Mouse (Mus musculus) CH12.LX (cell line): ENCODE measurements around the gene Raph1. TPM values are rescaled to one million over a fixed set of nuclear protein-coding genes. Genes with fewer than 3 reads are reported as not detected.

Experiments used
- DNase-seq: peaks from one replicate; pipeline ENCODE4 v3.0.0-alpha.2; 2013; ENCODE audit errors: extremely low read depth
- H3K27ac ChIP-seq: 2 replicates; pipeline ENCODE4 v1.5.1; 2012; ENCODE audit warnings: low read depth, mild to moderate bottlenecking, control low read depth, moderate library complexity; ENCODE audit not compliant: insufficient read depth
- H3K27me3 ChIP-seq: replicated peaks from 2 replicates; pipeline ENCODE3; 2012; ENCODE audit warnings: inconsistent platforms
- H3K36me3 ChIP-seq, 2 experiments: replicated peaks in 1 of 2; 2 replicates each; pipeline versions ENCODE3 to v1.6.1; 2012; ENCODE audit warnings: inconsistent platforms in 1 of 2, low read length in 1 of 2, mild to moderate bottlenecking in 1 of 2, mixed read lengths in 1 of 2, moderate library complexity in 1 of 2; ENCODE audit not compliant: control insufficient read depth in 1 of 2, insufficient read depth in 1 of 2
- H3K4me1 ChIP-seq, 2 experiments: 2 replicates each; pipeline ENCODE4 v1.6.1; 2012; ENCODE audit warnings: inconsistent platforms in 1 of 2, moderate library complexity in 1 of 2; ENCODE audit not compliant: insufficient read depth in 2 of 2, control insufficient read depth in 1 of 2
- H3K4me2 ChIP-seq: 2 replicates; pipeline ENCODE4 v1.6.1; 2012; ENCODE audit warnings: low read depth, mild to moderate bottlenecking, control low read depth; ENCODE audit not compliant: poor library complexity, insufficient read depth, severe bottlenecking
- H3K4me3 ChIP-seq, 3 experiments: fragments of 150-350 bp in 1 of 3; sonication (generic) in 1 of 3; replicated peaks in 1 of 3; 2 replicates each; pipeline versions ENCODE3 to v1.5.1; 2011 to 2012; ENCODE audit warnings: low read depth in 2 of 3, low read length in 2 of 3, mild to moderate bottlenecking in 2 of 3, moderate library complexity in 2 of 3, control low read depth in 1 of 3, improper control_type of control experiment in 1 of 3, inconsistent platforms in 1 of 3, mixed read lengths in 1 of 3; ENCODE audit not compliant: poor library complexity in 1 of 3
- H3K79me2 ChIP-seq: replicated peaks from 2 replicates; pipeline ENCODE4 v1.6.1; 2012; ENCODE audit warnings: mild to moderate bottlenecking, moderate library complexity; ENCODE audit not compliant: control insufficient read depth, poor library complexity, insufficient read depth, severe bottlenecking; ENCODE audit errors: extremely low read depth
- H3K9ac ChIP-seq: 2 replicates; pipeline ENCODE4 v1.6.1; 2012; ENCODE audit warnings: low read depth, mild to moderate bottlenecking, control low read depth, moderate library complexity; ENCODE audit not compliant: insufficient read depth
- H3K9me3 ChIP-seq: replicated peaks from 2 replicates; pipeline ENCODE3; 2012; ENCODE audit warnings: low read length, inconsistent platforms, mixed read lengths
- BHLHE40 ChIP-seq: IDR thresholded peaks from 2 replicates; pipeline ENCODE4 v1.6.1; 2011; ENCODE audit warnings: mild to moderate bottlenecking, low read depth, low read length, improper control_type of control experiment
- CHD1 ChIP-seq: IDR thresholded peaks from 2 replicates; pipeline ENCODE4 v1.6.1; 2012; ENCODE audit warnings: low read depth, low read length, improper control_type of control experiment, inconsistent platforms
- CTCF ChIP-seq, 2 experiments: IDR thresholded peaks in 1 of 2; conservative IDR thresholded peaks in 1 of 2; 2 replicates each; pipeline ENCODE4 v1.5.1; 2011 to 2012; ENCODE audit warnings: low read depth in 2 of 2, low read length in 2 of 2, improper control_type of control experiment in 1 of 2, inconsistent platforms in 1 of 2, mild to moderate bottlenecking in 1 of 2, moderate library complexity in 1 of 2
- E2F4 ChIP-seq: IDR thresholded peaks from 2 replicates; pipeline ENCODE4 v1.6.1; 2011; ENCODE audit warnings: low read depth, low read length, improper control_type of control experiment; ENCODE audit not compliant: insufficient replicate concordance
- EP300 ChIP-seq: IDR thresholded peaks from 2 replicates; pipeline ENCODE4 v1.6.1; 2011; ENCODE audit warnings: low read length, improper control_type of control experiment
- IRF4 ChIP-seq: IDR thresholded peaks from 2 replicates; pipeline ENCODE4 v1.6.1; 2014; ENCODE audit warnings: low read depth, mild to moderate bottlenecking, inconsistent platforms, low read length, improper control_type of control experiment
- MAX ChIP-seq: IDR thresholded peaks from 2 replicates; pipeline ENCODE4 v1.6.1; 2011; ENCODE audit warnings: low read length, improper control_type of control experiment
- MXI1 ChIP-seq: IDR thresholded peaks from 2 replicates; pipeline ENCODE4 v1.6.1; 2011; ENCODE audit warnings: mild to moderate bottlenecking, low read depth, low read length, improper control_type of control experiment
- RAD21 ChIP-seq: IDR thresholded peaks from 2 replicates; pipeline ENCODE4 v1.6.1; 2011; ENCODE audit warnings: low read depth, mild to moderate bottlenecking, low read length, improper control_type of control experiment, moderate library complexity
- SIN3A ChIP-seq: IDR thresholded peaks from 2 replicates; pipeline ENCODE4 v1.6.1; 2012; ENCODE audit warnings: low read length, improper control_type of control experiment, inconsistent platforms
- SMC3 ChIP-seq: IDR thresholded peaks from 2 replicates; pipeline ENCODE4 v1.6.1; 2011; ENCODE audit warnings: low read depth, low read length, improper control_type of control experiment
- ZKSCAN1 ChIP-seq: IDR thresholded peaks from 2 replicates; pipeline ENCODE4 v1.6.1; 2012; ENCODE audit warnings: low read depth, inconsistent platforms, low read length, improper control_type of control experiment, borderline replicate concordance
- dilution Hi-C: fragments of 300-500 bp; cut with MboI; formaldehyde crosslinking; loops from 2 replicates; pipeline ENCODE4 v1.14.3; 2020; ENCODE audit warnings: low sequenced_read_pairs; ENCODE audit not compliant: extremely low pct_unique_long_range_greater_than_20kb, extremely low pct_ligation_motif_present
- in situ Hi-C: fragments of 300-500 bp; cut with MboI; formaldehyde crosslinking; loops from 3 replicates; pipeline ENCODE4 v1.14.3; 2019; ENCODE audit warnings: low sequenced_read_pairs, low pct_ligation_motif_present, low pct_unique_long_range_greater_than_20kb, mixed read lengths
- polyA plus RNA-seq: library from polyadenylated mRNA; unstranded; fragments of >175 nt; gene quantifications from 2 replicates; pipeline ENCODE4 v1.2.1, GENCODE M21; 2012; ENCODE audit warnings: low read depth; ENCODE audit not compliant: insufficient read length
- total RNA-seq, 2 experiments: library from RNA; depleted of rRNA; stranded (reverse); fragments of 300-350 nt in 1 of 2; fragments of >200 nt in 1 of 2; gene quantifications; 2 replicates each; pipeline ENCODE4 v1.2.3; 2012 to 2014

Raph1 gene
- total and polyA plus RNA-seq, 3 experiments: 3.7 to 7.6 (median 5.7) TPM

- Histone ChIP-seq H3K27me3 (peaks cover 5% of the 10 kb centered on the region), H3K4me1 (peaks cover 2 to 10% of the 10 kb centered on the region in 2 experiments; a peak in 3 of 4 replicates), H3K4me3 (peak overlapping the region; percentile 75 to 90 (median 87)), H3K79me2 (peaks cover 10% of the 10 kb centered on the region), H3K4me2 (peak overlapping the region; percentile 96), H3K9ac (peak overlapping the region; percentile 92), H3K9me3 (peaks cover 10% of the 10 kb centered on the region), H3K27ac (no peak overlapping the region), H3K36me3 (peaks cover 4 to 12% of the 10 kb centered on the region in 2 experiments)
- DNase-seq: peak; percentile 48
- dilution Hi-C loops (no loop called here), in situ Hi-C loops (loop anchor here (25.0 kb wide), 1 partner anchor 247 kb away; no protein-coding TSS in a partner anchor)
- peak; percentile 1 for TF ChIP-seq RAD21
- no peak for TF ChIP-seq BHLHE40
- no peak for TF ChIP-seq ZKSCAN1
- peak; percentile 87 for TF ChIP-seq SIN3A
- peak; percentile 24 to 25; a peak in 3 of 4 replicates for TF ChIP-seq CTCF (conservative IDR thresholded peaks at IDR 0.05 in 1 of 2, IDR thresholded peaks at IDR 0.05 in 1 of 2; ENCODE audit: low read depth in 2 of 2, low read length in 2 of 2)
- no peak for TF ChIP-seq IRF4
- TF ChIP-seq MXI1: peak; percentile 72; the same call in 1 of the 2 replicates
- TF ChIP-seq SMC3: peak; percentile 12; the same call in 1 of the 2 replicates
- TF ChIP-seq E2F4: no peak
- TF ChIP-seq EP300: no peak
- TF ChIP-seq MAX: 0 out of 2 replicates have a peak, but pooled peaks have one; percentile 38
Measured at GRCm38 (mm10) chr1:60565270-60565920, 1.5 kb downstream of the Raph1 start.

- Histone ChIP-seq H3K36me3 (peaks cover 4 to 12% of the 10 kb centered on the region in 2 experiments), H3K4me3 (no peak overlapping the region), H3K4me1 (peaks cover 2 to 10% of the 10 kb centered on the region in 2 experiments; a peak in 3 of 4 replicates), H3K27ac (no peak overlapping the region), H3K79me2 (peaks cover 10% of the 10 kb centered on the region), H3K9ac (no peak overlapping the region), H3K27me3 (peaks cover 5% of the 10 kb centered on the region), H3K4me2 (peak overlapping the region; percentile 96), H3K9me3 (peaks cover 10% of the 10 kb centered on the region)
- in situ Hi-C loops (loop anchor here (25.0 kb wide), 1 partner anchor 248 kb away; no protein-coding TSS in a partner anchor), dilution Hi-C loops (no loop called here)
- DNase-seq: no peak
- TF ChIP-seq CHD1: no peak
- TF ChIP-seq RAD21: no peak
Measured at GRCm38 (mm10) chr1:60564691-60565090, 2.2 kb downstream of the Raph1 start.
